Mouse (Mus musculus): ENCODE results near the gene Atf6.

DNA sequence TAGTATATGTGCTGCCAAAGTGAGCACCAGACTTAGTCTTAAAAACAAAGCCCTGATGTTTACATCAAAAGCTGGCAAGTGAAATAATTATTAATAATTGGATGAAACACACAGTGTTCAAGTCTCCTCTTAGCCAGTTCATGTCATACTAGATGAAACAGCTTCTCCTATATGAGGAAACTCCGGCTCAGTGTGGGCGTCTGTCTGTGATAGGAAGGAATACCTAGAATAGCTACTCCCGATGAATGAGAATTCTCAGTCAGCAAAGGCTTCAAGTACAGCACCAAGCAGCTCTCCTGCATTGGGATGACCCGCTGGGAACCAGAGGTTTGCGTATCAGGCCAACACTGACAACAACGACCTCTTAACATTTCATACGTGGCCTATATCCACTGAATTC, 115.8 kb downstream of the Atf6 start:
- TF ChIP-seq CTCF (IDR thresholded peaks at IDR 0.05; ENCODE audit: low read depth) (no peak), EP300 (optimal IDR thresholded peaks at IDR 0.05) (no peak)

Measured in stomach, postnatal 0 days (tissue).